Mouse (Mus musculus) spleen, postnatal 14 days (tissue): ENCODE data around the gene Fads2.

Experiments
- DNase-seq, 2 experiments: peaks; one replicate each; pipeline ENCODE4 v3.0.0; 2021 to 2022; ENCODE audit warnings: low spot score in 2 of 2

Fads2 gene

DNA sequence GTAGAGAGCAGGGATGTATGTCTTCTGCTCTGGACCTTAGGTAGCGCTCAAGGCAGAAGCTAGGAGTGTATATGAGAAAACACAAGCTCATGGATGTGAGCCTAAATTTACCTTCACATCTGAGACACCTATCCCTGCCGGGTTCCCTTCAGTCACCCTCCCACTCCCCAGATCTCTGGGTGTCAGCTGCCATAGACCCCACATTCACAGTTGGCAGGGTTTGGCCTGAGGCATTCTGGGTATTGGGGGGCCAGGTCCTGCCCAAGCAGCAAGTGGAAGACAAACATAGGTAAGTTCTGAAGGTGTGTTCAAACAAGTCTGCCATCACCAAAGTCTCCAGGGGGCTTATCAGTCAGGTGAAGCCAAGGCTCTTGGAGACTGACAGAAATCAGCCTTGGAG lies 39.9 kb downstream of the Fads2 start:
- no peak for DNase-seq

- no peak for DNase-seq
Observed at GRCm38 (mm10) chr19:10060783-10061590, 40.6 kb downstream of the Fads2 start.

DNA sequence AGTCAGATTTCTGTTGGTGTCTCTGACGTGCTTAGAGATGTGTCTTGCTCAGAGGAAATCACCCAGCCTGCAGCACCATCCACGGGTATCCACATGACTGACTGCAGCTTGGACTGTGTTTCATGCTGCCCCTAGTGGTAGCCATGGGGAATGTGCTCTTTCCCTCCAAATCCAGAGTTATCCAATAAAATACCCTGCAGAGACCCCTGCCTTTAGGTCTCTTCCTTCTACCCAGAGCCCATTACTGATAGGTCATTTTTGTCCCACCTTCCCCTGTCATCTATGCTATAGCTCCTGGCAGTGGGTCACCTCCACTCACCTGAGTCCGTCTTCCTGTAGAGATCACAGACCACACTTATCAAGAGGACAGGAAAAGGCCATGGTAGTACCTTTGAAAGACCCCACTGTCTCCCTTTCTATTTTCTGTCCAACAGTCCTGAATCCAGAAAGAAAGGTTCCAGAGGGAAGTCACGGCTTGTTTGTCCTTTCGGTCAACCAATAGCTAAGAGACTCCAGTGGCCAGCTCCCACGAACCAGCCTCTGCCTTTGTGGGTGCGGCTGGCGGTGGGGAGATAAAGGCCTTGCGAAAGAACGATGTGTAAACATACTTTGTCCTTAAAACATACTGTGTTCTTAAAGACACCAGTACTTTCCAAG lies 41.5 kb downstream of the Fads2 start:
- DNase-seq: no peak

- DNase-seq: no peak
Observed at GRCm38 (mm10) chr19:10058876-10059427, 42.6 kb downstream of the Fads2 start.

DNA sequence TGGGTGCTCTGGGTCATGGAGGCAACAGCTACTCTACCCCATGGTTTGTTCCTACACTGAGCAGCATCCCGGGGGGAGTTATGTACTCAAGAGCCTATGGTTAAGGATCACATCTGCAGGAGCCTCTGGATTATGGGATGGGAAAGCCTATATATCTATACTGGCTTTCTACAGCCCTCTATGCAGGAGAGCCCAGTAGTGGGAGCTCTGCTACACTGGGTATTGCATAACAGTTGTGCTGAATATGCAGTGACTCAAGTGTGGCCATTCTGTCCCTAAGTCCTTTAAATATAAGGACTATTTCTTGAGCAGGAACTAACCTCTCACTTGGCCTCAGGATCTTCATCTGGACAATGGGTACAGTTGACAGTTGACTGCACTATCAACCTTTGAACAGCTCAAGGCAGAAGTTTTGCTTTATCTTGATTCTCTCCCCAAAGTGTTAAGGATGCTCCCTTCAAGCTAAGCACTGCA lies 43.2 kb downstream of the Fads2 start:
- DNase-seq: no peak

- DNase-seq: no peak
Observed at GRCm38 (mm10) chr19:10057486-10058351, 43.8 kb downstream of the Fads2 start.

DNA sequence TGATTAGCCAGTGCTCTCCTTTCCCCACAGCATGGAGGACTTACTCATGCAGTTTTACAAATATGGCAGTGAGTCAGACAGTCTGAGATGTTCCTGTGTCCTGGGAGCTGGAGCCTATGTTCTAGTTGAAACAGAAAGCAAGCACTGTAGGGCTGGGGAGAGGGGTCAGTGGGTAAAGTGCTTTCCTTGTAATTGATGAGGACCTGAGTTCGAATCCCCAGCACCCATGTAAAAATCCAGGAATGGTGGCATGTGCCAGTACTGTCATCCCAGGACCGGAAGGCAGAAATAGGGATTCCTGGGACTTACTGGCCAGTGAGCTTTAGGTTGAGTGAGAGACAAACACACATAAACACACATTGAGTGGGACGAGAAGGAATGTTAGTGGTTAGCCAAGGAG lies 44.9 kb downstream of the Fads2 start:
- no peak for DNase-seq

DNA sequence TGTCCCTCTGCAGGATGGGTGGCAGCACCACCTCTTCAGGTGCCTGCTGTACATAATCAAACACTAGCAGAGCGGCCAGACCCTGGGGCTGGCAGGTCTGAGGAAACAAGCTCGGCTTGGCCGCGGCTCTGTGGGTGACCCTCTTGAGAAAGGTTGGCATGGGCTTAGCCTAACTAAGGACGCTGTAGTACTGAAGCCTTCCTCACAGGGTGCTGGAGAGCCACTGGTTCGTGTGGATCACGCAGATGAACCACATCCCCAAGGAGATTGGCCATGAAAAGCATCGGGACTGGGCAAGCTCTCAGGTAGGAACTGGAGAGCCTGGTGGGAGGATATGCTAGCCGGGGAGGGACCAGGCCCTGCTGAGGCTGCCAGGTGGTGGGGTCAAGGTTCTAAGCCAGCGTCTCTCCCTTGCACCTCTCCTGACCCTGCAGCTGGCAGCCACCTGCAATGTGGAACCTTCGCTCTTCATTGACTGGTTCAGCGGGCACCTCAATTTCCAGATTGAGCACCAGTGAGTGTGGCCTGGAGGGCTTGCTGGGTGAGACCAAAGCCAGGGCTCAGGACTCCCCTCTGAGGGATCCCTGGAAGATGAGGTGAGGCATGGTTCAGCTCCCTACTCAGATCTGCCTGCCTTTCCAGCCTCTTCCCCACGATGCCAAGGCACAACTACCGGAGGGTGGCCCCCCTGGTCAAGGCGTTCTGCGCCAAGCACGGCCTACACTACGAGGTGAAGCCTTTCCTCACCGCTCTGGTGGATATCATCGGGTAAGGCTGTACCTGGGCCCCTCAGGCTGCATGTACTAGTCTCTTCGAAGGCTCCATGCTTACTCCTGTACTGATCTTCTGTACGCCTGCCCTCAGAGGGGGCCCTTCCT lies 45.5 kb downstream of the Fads2 start:
- no peak for DNase-seq

DNA sequence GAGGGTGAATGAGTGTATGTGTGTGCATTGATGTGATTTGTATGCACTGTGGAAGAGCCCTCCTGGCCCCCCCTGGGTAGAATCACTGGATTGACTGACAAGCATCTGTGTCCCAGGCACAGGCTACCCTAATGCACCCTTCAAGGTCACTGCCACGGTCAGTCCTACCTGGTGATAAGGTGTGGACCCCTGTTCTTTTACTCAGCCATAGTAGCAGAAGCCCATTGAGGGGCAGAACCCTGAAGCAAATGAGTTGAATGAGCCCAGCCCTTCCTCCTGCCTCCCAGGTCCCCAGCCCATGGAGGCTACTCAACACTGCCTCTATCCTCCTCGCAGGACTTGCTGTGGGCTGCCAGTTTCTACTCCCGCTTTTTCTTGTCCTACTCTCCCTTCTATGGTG lies 46.3 kb downstream of the Fads2 start:
- DNase-seq: no peak

GRCm38 (mm10) chr19:10054361-10055075 lies 47.0 kb downstream of the Fads2 start:
- DNase-seq: no peak

DNA sequence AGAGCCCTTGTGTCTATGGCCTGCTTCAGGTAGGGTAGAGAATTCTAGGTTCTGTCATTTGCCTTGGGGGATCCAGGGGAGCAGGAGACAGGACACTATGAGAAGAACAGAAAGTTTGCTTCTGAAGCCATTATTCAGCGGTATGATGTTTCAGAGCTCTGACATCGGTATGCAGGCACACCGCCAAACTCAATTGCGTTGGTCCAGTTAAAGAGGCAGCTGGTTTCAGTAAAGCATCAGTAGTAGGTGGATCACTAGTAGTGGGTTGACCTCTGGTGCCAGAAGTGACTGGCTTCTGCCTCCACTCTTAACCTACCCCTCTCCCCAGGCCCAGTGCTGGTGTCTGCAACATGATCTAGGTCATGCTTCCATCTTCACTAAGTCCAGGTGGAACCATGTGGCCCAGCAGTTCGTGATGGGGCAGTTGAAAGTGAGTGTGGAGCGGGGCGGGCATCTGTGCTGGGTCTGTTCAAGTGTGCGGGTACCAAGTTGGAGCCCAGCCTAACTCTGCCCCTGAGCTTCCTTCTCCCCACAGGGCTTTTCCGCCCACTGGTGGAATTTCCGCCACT lies 47.8 kb downstream of the Fads2 start:
- DNase-seq: no peak

- no peak for DNase-seq
Observed at GRCm38 (mm10) chr19:10052698-10053097, 48.8 kb downstream of the Fads2 start.

- no peak for DNase-seq
Observed at GRCm38 (mm10) chr19:10050438-10050837, 51.1 kb downstream of the Fads2 start.

- DNase-seq: no peak
Observed at GRCm38 (mm10) chr19:10049533-10049932, 52.0 kb downstream of the Fads2 start.

DNA sequence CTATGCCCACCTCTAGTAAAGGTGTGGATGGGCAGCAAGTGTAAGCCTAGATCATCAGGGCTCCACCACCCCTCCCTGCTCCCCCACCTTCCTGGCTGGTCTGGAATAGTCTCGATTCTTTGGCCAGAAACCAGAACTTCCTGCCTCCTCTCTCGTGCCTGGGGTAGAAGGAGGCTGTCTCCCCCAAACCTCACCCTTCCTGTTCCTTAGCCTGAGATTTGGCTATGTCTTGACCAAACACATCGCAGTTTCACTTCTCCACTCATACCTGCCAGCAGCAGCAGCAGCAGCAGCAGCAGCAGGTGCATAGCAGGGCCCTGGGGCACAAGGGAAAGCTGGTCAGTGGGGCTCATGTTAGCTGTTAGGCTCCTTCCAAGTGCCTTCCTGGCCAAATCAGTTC lies 54.6 kb downstream of the Fads2 start:
- no peak for DNase-seq

- DNase-seq: no peak
Observed at GRCm38 (mm10) chr19:10046346-10046745, 55.2 kb downstream of the Fads2 start.

- DNase-seq: no peak
Observed at GRCm38 (mm10) chr19:10045707-10046106, 55.8 kb downstream of the Fads2 start.

GRCm38 (mm10) chr19:10043643-10044042 lies 57.9 kb downstream of the Fads2 start:
- DNase-seq: no peak

DNA sequence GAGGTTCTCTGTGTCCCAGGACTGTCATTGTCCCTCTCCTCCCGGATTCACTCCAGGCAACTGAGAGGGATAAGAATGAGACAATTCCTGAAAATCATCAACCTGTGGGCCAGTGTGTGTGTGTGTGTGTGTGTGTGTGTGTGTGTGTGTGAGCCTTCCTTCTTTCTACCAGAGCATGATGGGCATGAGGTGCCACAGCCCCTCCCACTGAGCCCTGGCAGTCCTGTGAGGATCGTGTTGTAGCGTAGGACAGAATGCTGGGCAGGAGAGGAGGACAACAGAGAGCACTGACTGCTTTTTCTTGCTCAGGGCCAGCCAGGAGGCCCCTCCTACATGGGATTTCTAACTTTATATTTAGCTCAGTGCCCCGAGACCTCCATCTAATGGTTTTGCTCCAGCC lies 58.7 kb downstream of the Fads2 start:
- no peak for DNase-seq

GRCm38 (mm10) chr19:10042232-10042631 lies 59.3 kb downstream of the Fads2 start:
- peak; percentile 42 to 47 for DNase-seq
